Mouse (Mus musculus) heart, adult 2 months (tissue): ENCODE data around the gene Snrpd3.

Source experiments
- CTCF ChIP-seq: fragments of 200-600 bp; IDR thresholded peaks from 2 replicates; pipeline ENCODE4 v1.8.1; 2022; ENCODE audit warnings: antibody characterized with exemption, mild to moderate bottlenecking, moderate library complexity
- EP300 ChIP-seq: fragments of 200-500 bp; IDR thresholded peaks from 2 replicates; pipeline ENCODE4 v1.6.1; 2011; ENCODE audit warnings: low read depth, low read length, control low read depth; ENCODE audit not compliant: insufficient read depth

DNA sequence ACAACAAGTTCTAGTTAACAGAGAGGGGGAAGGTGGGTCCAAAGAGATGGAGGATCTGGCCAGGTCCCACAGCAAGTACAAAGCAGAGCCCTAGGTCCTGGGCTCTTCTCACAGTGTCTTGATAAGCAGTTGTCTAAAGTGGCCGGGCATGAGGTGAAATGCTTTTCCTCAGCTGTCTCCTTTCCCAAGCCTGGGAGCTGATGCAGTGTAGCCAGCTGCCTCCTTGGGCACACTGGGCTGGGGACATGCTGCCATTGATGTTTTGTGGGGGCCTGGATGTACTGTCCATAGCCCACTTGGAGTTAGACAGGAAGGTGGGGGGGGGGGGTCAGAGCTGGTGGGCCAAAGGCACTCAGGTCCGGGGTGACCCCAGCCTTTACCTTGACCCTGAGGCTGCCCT lies 34.8 kb downstream of the Snrpd3 start:
- TF ChIP-seq EP300: no peak
- TF ChIP-seq CTCF: no peak
